ENCODE assay signal across 18 mouse cellular contexts in the genomic region with DNA sequence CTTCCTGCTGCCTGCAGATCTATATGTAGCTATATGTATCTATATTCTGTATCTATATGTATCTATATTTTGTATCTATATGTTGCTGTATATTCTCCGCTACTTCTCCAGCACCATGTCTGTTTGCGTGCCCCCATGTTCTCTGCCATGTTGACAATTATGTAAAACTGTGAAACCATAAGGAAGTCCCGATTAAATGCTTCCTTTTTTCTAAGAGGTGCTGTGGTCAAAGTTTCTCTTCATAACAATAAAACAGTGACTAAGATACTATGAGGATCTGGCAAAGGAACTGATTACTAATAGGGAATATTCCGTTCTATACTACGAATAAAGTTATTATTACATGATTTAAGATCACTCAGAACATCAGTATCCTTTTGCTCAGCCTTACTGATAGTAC.
"Had no signal": no experiment of that assay in that cellular context is flagged by ENCODE, and none has a peak within 500 bp of the region (broad histone marks: within the 10 kb centered on the region; RNA-seq: fewer than 3 reads in every experiment).

No protein-coding gene starts in this region.

- H3K9ac ChIP-seq: liver, embryonic 12.5 days; liver, embryonic 14.5 days; lung, embryonic 14.5 days; midbrain, embryonic 12.5 days; midbrain, embryonic 15.5 days; neural tube, embryonic 12.5 days had no signal

- H3K27ac ChIP-seq: liver, embryonic 12.5 days; liver, embryonic 14.5 days; midbrain, embryonic 10.5 days; midbrain, embryonic 12.5 days; midbrain, embryonic 15.5 days; neural tube, embryonic 12.5 days had no signal

- H3K9me3 ChIP-seq: liver, embryonic 12.5 days; midbrain, embryonic 10.5 days; midbrain, embryonic 12.5 days; midbrain, embryonic 15.5 days; neural tube, embryonic 12.5 days had no signal

- H3K36me3 ChIP-seq: liver, embryonic 12.5 days; midbrain, embryonic 10.5 days; midbrain, embryonic 12.5 days; midbrain, embryonic 15.5 days; neural tube, embryonic 12.5 days had no signal

- H3K4me3 ChIP-seq: liver, embryonic 12.5 days; midbrain, embryonic 10.5 days; midbrain, embryonic 12.5 days; midbrain, embryonic 15.5 days; neural tube, embryonic 12.5 days had no signal

- ATAC-seq: liver, embryonic 12.5 days; midbrain, embryonic 15.5 days had no signal

- DNase-seq: lung, adult 18-20 months; lung, embryonic 14.5 days; lung, postnatal 14 days; lung, postnatal 4 days; retina, postnatal 1 day; right cerebral cortex, adult 18-20 months; right cerebral cortex, postnatal 25 days; right cerebral cortex, postnatal 4 days; spleen, adult 18-20 months; thymus, adult 18-20 months; thymus, postnatal 14 days; thymus, postnatal 36 days had no signal

- H3K27me3 ChIP-seq: liver, embryonic 12.5 days; midbrain, embryonic 12.5 days; midbrain, embryonic 15.5 days; neural tube, embryonic 12.5 days had no signal

- H3K4me2 ChIP-seq: liver, embryonic 12.5 days; lung, embryonic 14.5 days; midbrain, embryonic 12.5 days; midbrain, embryonic 15.5 days; neural tube, embryonic 12.5 days had no signal

- H3K4me1 ChIP-seq: liver, embryonic 12.5 days; midbrain, embryonic 10.5 days; midbrain, embryonic 12.5 days; neural tube, embryonic 12.5 days had no signal
